Mouse (Mus musculus): ENCODE results near the gene Tnfrsf17. TPM values are rescaled to one million over a fixed set of nuclear protein-coding genes. Genes with fewer than 3 reads are reported as not detected.
A peak's percentile ranks its signal among the peaks of the same experiment; 100 is the strongest.
"Not testable (repeated sequence)": the region's sequence is repeated elsewhere in the genome, so short reads cannot be mapped to it uniquely, and the experiment has no call there.

The Tnfrsf17 gene
- under 1 TPM in 1 of 2 experiments, not detected in 1; 0.31 TPM for total RNA-seq (2021)
- long read RNA-seq, experiment 1, partial matches to known transcripts, result 1 of 1 reads
- long read RNA-seq, experiment 1, other reads (novel, unspliced or antisense), result 0 of 1 reads
- long read RNA-seq, experiment 2, result 0 reads

GRCm38 (mm10) chr16:11313512-11313911, at the start of gene Tnfrsf17:
Gene Tnfrsf17, plus strand, starts transcription at chr16:11313812.
- no peak for DNase-seq

- no peak for DNase-seq
These were observed 47.1 kb upstream of the Tnfrsf17 start for GRCm38 (mm10) chr16:11266556-11266955.

GRCm38 (mm10) chr16:11269808-11270207, 43.8 kb upstream of the Tnfrsf17 start:
- no peak for DNase-seq

- DNase-seq, result no peak
These were observed 43.0 kb upstream of the Tnfrsf17 start for GRCm38 (mm10) chr16:11270642-11271041.

- no peak for DNase-seq
These were observed 42.5 kb upstream of the Tnfrsf17 start for GRCm38 (mm10) chr16:11271073-11271472.

GRCm38 (mm10) chr16:11276888-11277287, 36.7 kb upstream of the Tnfrsf17 start:
- DNase-seq, result no peak

- DNase-seq, result no peak
These were observed 34.8 kb upstream of the Tnfrsf17 start for GRCm38 (mm10) chr16:11278778-11279177.

- no peak for DNase-seq
These were observed 30.9 kb upstream of the Tnfrsf17 start for GRCm38 (mm10) chr16:11282655-11283232.

GRCm38 (mm10) chr16:11284881-11285280, 28.7 kb upstream of the Tnfrsf17 start:
- no peak for DNase-seq

- no peak for DNase-seq
These were observed 27.7 kb upstream of the Tnfrsf17 start for GRCm38 (mm10) chr16:11285949-11286348.

- not testable (repeated sequence) for DNase-seq
These were observed 24.7 kb upstream of the Tnfrsf17 start for GRCm38 (mm10) chr16:11288873-11289272.

GRCm38 (mm10) chr16:11295583-11295982, 18.0 kb upstream of the Tnfrsf17 start:
- DNase-seq, result not testable (repeated sequence)

- not testable (repeated sequence) for DNase-seq
These were observed 15.9 kb upstream of the Tnfrsf17 start for GRCm38 (mm10) chr16:11297700-11298099.

- no peak for DNase-seq
These were observed 9.9 kb upstream of the Tnfrsf17 start for GRCm38 (mm10) chr16:11303741-11304140.

GRCm38 (mm10) chr16:11305531-11305930, 8.1 kb upstream of the Tnfrsf17 start:
- DNase-seq, result no peak

GRCm38 (mm10) chr16:11315786-11316320, 2.2 kb downstream of the Tnfrsf17 start:
- no peak for DNase-seq

GRCm38 (mm10) chr16:11316748-11317147, 3.1 kb downstream of the Tnfrsf17 start:
- DNase-seq, result no peak

GRCm38 (mm10) chr16:11317324-11317723, 3.7 kb downstream of the Tnfrsf17 start:
- no peak for DNase-seq

GRCm38 (mm10) chr16:11322409-11323323, 9.1 kb downstream of the Tnfrsf17 start, which contains the start of gene Snx29:
Gene Snx29, plus strand, starts transcription at chr16:11322908.
- DNase-seq, result peak; percentile 99

- no peak for DNase-seq
These were observed 9.9 kb downstream of the Tnfrsf17 start for GRCm38 (mm10) chr16:11323324-11324051.

GRCm38 (mm10) chr16:11330081-11330800, 16.6 kb downstream of the Tnfrsf17 start:
- no peak for DNase-seq

All from gastrocnemius, postnatal 10 days (tissue).